Mouse (Mus musculus) C2C12 (cell line): ENCODE measurements around the gene Atg10.

Source experiments
- CTCF ChIP-seq: IDR thresholded peaks from one replicate; pipeline ENCODE4 v1.5.1; 2011; ENCODE audit not compliant: control insufficient read depth, insufficient read depth, insufficient read length
- MAX ChIP-seq: IDR thresholded peaks from one replicate; pipeline ENCODE4 v1.6.1; 2011; ENCODE audit warnings: mild to moderate bottlenecking, control low read depth
- MYOG ChIP-seq: IDR thresholded peaks from one replicate; pipeline ENCODE4 v1.6.1; 2011; ENCODE audit not compliant: control insufficient read depth, insufficient read length; ENCODE audit errors: extremely low read depth

GRCm38 (mm10) chr13:91038034-91038433, 185.7 kb downstream of the Atg10 start:
- no peak for TF ChIP-seq MYOG
- TF ChIP-seq MAX: no peak
- no peak for TF ChIP-seq CTCF
